Mouse (Mus musculus) ovary, adult 2 months (tissue): Measurements from ENCODE around the gene Pxmp4. TPM values are rescaled to one million over a fixed set of nuclear protein-coding genes. Genes with fewer than 3 reads are reported as not detected.

ENCODE experiments used
- polyA plus RNA-seq: library from polyadenylated mRNA; depleted of rRNA; stranded (reverse); fragments of >200 nt; gene quantifications from 2 replicates; pipeline ENCODE4 v1.2.3, GENCODE M21; 2012; rRNA removed

The Pxmp4 gene
- 27.0 and 34.1 TPM in 2 replicates for polyA plus RNA-seq

GRCm38 (mm10) chr2:154603638-154604153, at the start of gene Pxmp4:
Pxmp4 (minus strand) TSS chr2:154603708.

DNA sequence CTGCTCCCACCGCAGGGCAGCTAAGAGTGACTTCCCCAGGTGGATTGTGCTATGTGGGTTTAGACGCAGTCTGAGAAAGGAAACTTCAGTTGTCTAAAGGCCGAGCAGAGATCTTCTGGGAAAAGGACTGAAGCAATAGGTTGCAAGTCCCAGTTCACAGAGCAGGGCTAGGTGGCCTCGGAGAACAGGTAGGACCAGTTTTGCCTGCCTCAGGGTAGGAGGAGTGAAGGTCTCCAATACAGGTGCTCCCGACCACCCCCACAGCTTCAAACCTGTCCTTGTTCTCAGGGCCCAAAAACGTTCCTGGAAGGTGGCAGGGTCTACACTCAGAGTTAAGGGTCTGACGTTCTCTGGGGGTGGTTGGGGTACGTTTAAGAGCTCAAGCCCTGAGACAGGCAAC, 47.9 kb upstream of the Pxmp4 start, which contains the start of gene Chmp4b:
Gene Chmp4b, plus strand, starts transcription at position 343 of the 400 bp plus-strand sequence.

GRCm38 (mm10) chr2:154613118-154614115, 9.9 kb upstream of the Pxmp4 start, which contains the start of the genes Zfp341 and 4930519P11Rik:
Zfp341 (plus strand) TSS chr2:154613297.
4930519P11Rik (minus strand) TSS chr2:154613437.

GRCm38 (mm10) chr2:154569836-154570286, 33.6 kb downstream of the Pxmp4 start, which contains the start of gene E2f1:
E2f1 (minus strand) TSS chr2:154569892.

GRCm38 (mm10) chr2:154558264-154559039, 45.1 kb downstream of the Pxmp4 start, which contains the start of gene Necab3:
Necab3 (minus strand) TSS chr2:154558890.

GRCm38 (mm10) chr2:154551476-154551875, 52.0 kb downstream of the Pxmp4 start, which contains the start of gene Actl10:
Actl10 (plus strand) TSS chr2:154551776.

GRCm38 (mm10) chr2:154546711-154547110, 56.8 kb downstream of the Pxmp4 start, which contains the start of gene 1700003F12Rik:
1700003F12Rik (plus strand) TSS chr2:154547085.

Other genes starting within 250 kb of the Pxmp4 start
- 9.0 and 12.3 TPM in 2 replicates for gene Cdk5rap1, start 230.7 kb downstream of the Pxmp4 start, polyA plus RNA-seq
- gene Snta1, start 195.6 kb downstream of the Pxmp4 start, polyA plus RNA-seq = 33.9 and 42.2 TPM in 2 replicates
- 18.4 and 20.1 TPM in 2 replicates for gene Cbfa2t2, start 167.2 kb downstream of the Pxmp4 start, polyA plus RNA-seq
- 0.26 and 0.47 TPM in 2 replicates for gene 1700003F12Rik, start 56.6 kb downstream of the Pxmp4 start, polyA plus RNA-seq
- gene Actl10, start 51.9 kb downstream of the Pxmp4 start, polyA plus RNA-seq = 0.10 TPM in 1 of 2 replicates, not detected in the other
- 3.2 and 4.2 TPM in 2 replicates for gene Necab3, start 44.8 kb downstream of the Pxmp4 start, polyA plus RNA-seq
- gene E2f1, start 33.8 kb downstream of the Pxmp4 start, polyA plus RNA-seq = 27.7 and 43.1 TPM in 2 replicates
- 9.1 and 10.9 TPM in 2 replicates for gene Zfp341, start 9.6 kb upstream of the Pxmp4 start, polyA plus RNA-seq
- gene 4930519P11Rik, start 9.7 kb upstream of the Pxmp4 start, polyA plus RNA-seq = 1.0 and 2.4 TPM in 2 replicates
- gene Chmp4b, start 48.0 kb upstream of the Pxmp4 start, polyA plus RNA-seq = 96.2 and 109 TPM in 2 replicates
- not detected in 2 replicates for gene Gm14214, start 166.3 kb upstream of the Pxmp4 start, polyA plus RNA-seq
- 361 and 481 TPM in 2 replicates for gene Raly, start 187.4 kb upstream of the Pxmp4 start, polyA plus RNA-seq
- gene a, start 187.7 kb upstream of the Pxmp4 start, polyA plus RNA-seq = 0.39 and 0.57 TPM in 2 replicates